Mouse (Mus musculus) myocyte (in vitro differentiated cells): ENCODE results near the gene Zbtb32.

Experiments
- E2F4 ChIP-seq: IDR thresholded peaks from one replicate; pipeline ENCODE4 v1.6.1; 2011; ENCODE audit warnings: mild to moderate bottlenecking, control low read depth, moderate library complexity; ENCODE audit not compliant: insufficient read depth
- POLR2A ChIP-seq: IDR thresholded peaks from one replicate; pipeline ENCODE4 v1.6.1; 2011; ENCODE audit warnings: low read depth, mild to moderate bottlenecking, control low read depth, moderate library complexity; ENCODE audit not compliant: insufficient read length
- REST ChIP-seq: IDR thresholded peaks from one replicate; pipeline ENCODE4 v1.6.1; 2011; ENCODE audit warnings: mild to moderate bottlenecking, control low read depth, moderate library complexity; ENCODE audit not compliant: insufficient read depth, insufficient read length
- USF1 ChIP-seq: IDR thresholded peaks from one replicate; pipeline ENCODE4 v1.6.1; 2011; ENCODE audit warnings: low read depth, mild to moderate bottlenecking, control low read depth, moderate library complexity

GRCm38 (mm10) chr7:30560296-30560695 lies 38.4 kb downstream of the Zbtb32 start:
- TF ChIP-seq REST (no peak), E2F4 (no peak), POLR2A (no peak), USF1 (no peak)
